Mouse (Mus musculus) olfactory bulb, adult 2 months (tissue): ENCODE data around the gene Dek.

Source experiments
- CTCF ChIP-seq: fragments of 200-500 bp; IDR thresholded peaks from 2 replicates; pipeline ENCODE4 v1.5.1; 2012; ENCODE audit warnings: low read depth, mild to moderate bottlenecking, low read length, moderate library complexity; ENCODE audit not compliant: insufficient read depth
- POLR2A ChIP-seq: fragments of 200-500 bp; IDR thresholded peaks from 2 replicates; pipeline ENCODE4 v1.6.1; 2012; ENCODE audit warnings: mild to moderate bottlenecking, low read depth, low read length, moderate library complexity; ENCODE audit not compliant: insufficient read depth

GRCm38 (mm10) chr13:47134836-47135235 is 28.8 kb upstream of the Dek start:
- TF ChIP-seq POLR2A (no peak), CTCF (no peak)
